Mouse (Mus musculus) hindbrain, postnatal 0 days (tissue): ENCODE results near the gene Grasp. TPM values are rescaled to one million over a fixed set of nuclear protein-coding genes. Genes with fewer than 3 reads are reported as not detected.
A peak's percentile ranks its signal among the peaks of the same experiment; 100 is the strongest.

Experiments used
- ATAC-seq: fragments of 200-750 bp; cut with Nextera tagmentation; 2 replicates; pipeline ENCODE4 v1.8.0; 2017; ENCODE audit warnings: mild to moderate bottlenecking, moderate TSS enrichment, moderate library complexity
- DNase-seq: peaks from one replicate; pipeline ENCODE4 v3.0.0-alpha.2; 2015; ENCODE audit warnings: low spot score
- H3K27ac ChIP-seq: fragments of 300-500 bp; sonication (generic); 2 replicates; pipeline ENCODE4 v1.5.1; 2014; ENCODE audit warnings: mild to moderate bottlenecking
- H3K27me3 ChIP-seq: fragments of 300-500 bp; sonication (generic); 2 replicates; pipeline ENCODE4 v1.6.1; 2014; ENCODE audit warnings: low read length, mixed read lengths; ENCODE audit not compliant: insufficient read depth
- H3K36me3 ChIP-seq: fragments of 300-500 bp; sonication (generic); 2 replicates; pipeline ENCODE4 v1.6.1; 2014; ENCODE audit warnings: low read length, mixed read lengths; ENCODE audit not compliant: insufficient read depth
- H3K4me1 ChIP-seq: fragments of 300-500 bp; sonication (generic); 2 replicates; pipeline ENCODE4 v1.6.1; 2014; ENCODE audit warnings: antibody characterized with exemption, low read length, mixed read lengths; ENCODE audit not compliant: insufficient read depth
- H3K4me2 ChIP-seq: fragments of 300-500 bp; sonication (generic); 2 replicates; pipeline ENCODE4 v1.6.1; 2014; ENCODE audit warnings: low read depth, mild to moderate bottlenecking, low read length, moderate library complexity, mixed read lengths
- H3K4me3 ChIP-seq: fragments of 300-500 bp; sonication (generic); 2 replicates; pipeline ENCODE4 v1.5.1; 2014; ENCODE audit warnings: low read length
- H3K9ac ChIP-seq: fragments of 300-500 bp; sonication (generic); replicated peaks from 2 replicates; pipeline ENCODE4 v1.6.1; 2014; ENCODE audit warnings: mild to moderate bottlenecking, low read length, moderate library complexity, mixed read lengths
- H3K9me3 ChIP-seq: fragments of 300-500 bp; sonication (generic); 2 replicates; pipeline ENCODE4 v1.6.1; 2016; ENCODE audit warnings: low read length, mixed read lengths
- CTCF ChIP-seq: IDR thresholded peaks from 2 replicates; pipeline ENCODE4 v1.5.1; 2016; ENCODE audit warnings: antibody characterized with exemption, control low read depth, low read depth
- WGBS: fragments of 180-500 bp; shearing (Covaris S2); extraction: QIAGEN DNeasy Blood & Tissue Kit; methylation state at CpG from one replicate; pipeline ENCODE4 v1.1.7; 2014; 5-methylcytosine and 5-hydroxymethylcytosine counted together
- polyA plus RNA-seq: library from polyadenylated mRNA; unstranded; fragments of >200 nt; fragmentation: Nextera tagmentation; extraction: Ambion mirVana; gene quantifications from 2 replicates; pipeline ENCODE4 v1.2.1, GENCODE M21; 2015
- total RNA-seq: library from RNA; depleted of rRNA; stranded (reverse); fragments of >200 nt; gene quantifications from 2 replicates; pipeline ENCODE4 v1.2.3, GENCODE M21; 2014

The Grasp gene
- total and polyA plus RNA-seq, 2 experiments from 2014 or later, result 1.5 to 8.7 TPM

DNA sequence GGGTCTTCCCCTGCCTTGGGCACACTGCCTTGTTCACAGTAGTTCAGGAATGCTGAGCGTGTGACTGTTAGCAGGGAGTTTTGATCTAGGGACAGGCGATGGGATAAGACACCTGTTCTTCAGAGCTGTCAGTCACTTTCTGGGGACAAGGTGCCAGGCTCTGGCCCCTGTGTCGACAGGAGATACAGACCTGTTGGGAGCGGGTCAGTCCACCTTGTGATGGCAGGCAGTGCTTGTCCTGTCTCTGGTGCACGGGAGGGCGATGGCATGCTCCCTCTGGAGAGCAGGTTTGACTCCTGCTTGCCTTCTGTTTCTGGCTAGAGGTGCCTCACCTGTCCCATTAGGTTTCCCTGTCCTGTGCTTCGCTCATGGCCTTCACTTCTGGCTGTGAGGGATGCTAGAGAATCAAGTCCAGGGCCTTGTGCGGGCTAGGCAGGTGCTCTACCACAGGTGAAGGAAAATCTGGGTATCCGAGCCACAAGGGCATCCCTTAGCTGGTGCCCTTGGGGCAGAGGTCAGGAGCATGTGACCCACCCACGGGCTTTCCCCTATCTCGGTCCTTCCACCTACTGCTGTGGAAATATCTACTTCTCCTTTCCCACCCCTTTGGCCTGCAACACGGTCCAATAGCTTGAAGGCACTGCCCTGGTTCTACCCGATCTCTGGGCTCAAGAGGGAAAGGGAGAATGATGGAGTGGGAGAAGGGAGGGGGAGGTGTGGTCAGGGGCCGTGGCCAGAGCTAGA is 32.6 kb downstream of the Grasp start:
- no peaks in the 10 kb centered on the region for H3K27me3 ChIP-seq
- H3K4me2 ChIP-seq, result no peak overlapping the region
- H3K9ac ChIP-seq, result no peak overlapping the region
- WGBS, result 85% methylated on average over 14 of the region's 14 CpGs
- H3K4me1 ChIP-seq, result no peaks in the 10 kb centered on the region
- no peak for ATAC-seq
- H3K9me3 ChIP-seq, result no peaks in the 10 kb centered on the region
- no peaks in the 10 kb centered on the region for H3K36me3 ChIP-seq
- DNase-seq, result no peak
- no peak overlapping the region for H3K27ac ChIP-seq
- no peak overlapping the region for H3K4me3 ChIP-seq
- no peak for TF ChIP-seq CTCF

GRCm38 (mm10) chr15:101258420-101258819 is 34.4 kb downstream of the Grasp start:
- no peaks in the 10 kb centered on the region for H3K4me1 ChIP-seq
- H3K9me3 ChIP-seq, result no peaks in the 10 kb centered on the region
- H3K4me3 ChIP-seq, result no peak overlapping the region
- ATAC-seq (no peak), DNase-seq (no peak)
- no peak overlapping the region for H3K4me2 ChIP-seq
- H3K9ac ChIP-seq, result no peak overlapping the region
- H3K36me3 ChIP-seq, result no peaks in the 10 kb centered on the region
- TF ChIP-seq CTCF, result no peak
- 88% methylated on average over 11 of the region's 11 CpGs for WGBS
- H3K27me3 ChIP-seq, result no peaks in the 10 kb centered on the region
- H3K27ac ChIP-seq, result no peak overlapping the region

DNA sequence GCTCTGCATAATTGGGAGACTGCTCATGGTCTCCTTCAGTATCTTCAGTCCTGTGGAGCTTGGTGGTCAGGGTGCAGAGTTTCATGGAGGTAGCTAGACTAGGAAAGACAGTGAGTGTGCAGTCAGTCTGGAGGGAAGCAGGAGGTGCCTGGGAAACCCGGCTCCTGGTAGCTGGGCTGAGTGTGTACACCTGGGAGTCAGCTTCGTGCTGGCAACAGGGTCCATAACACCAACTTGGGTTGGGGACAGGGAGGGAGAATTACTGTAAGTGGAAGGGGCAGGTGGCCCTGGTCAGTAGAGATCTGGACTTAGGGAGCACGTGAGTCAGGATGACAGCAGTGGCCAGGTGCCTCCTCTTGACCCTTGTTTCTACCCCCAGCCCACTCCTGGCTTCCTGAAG is 35.9 kb downstream of the Grasp start:
- no peaks in the 10 kb centered on the region for H3K36me3 ChIP-seq
- H3K4me2 ChIP-seq, result no peak overlapping the region
- TF ChIP-seq CTCF, result no peak
- H3K9ac ChIP-seq, result no peak overlapping the region
- WGBS, result 74% methylated on average over 3 of the region's 3 CpGs
- H3K27ac ChIP-seq, result 0 out of 2 replicates have a peak overlapping the region, but pooled peaks have one; percentile 8
- no peak overlapping the region for H3K4me3 ChIP-seq
- no peaks in the 10 kb centered on the region for H3K9me3 ChIP-seq
- no peaks in the 10 kb centered on the region for H3K4me1 ChIP-seq
- no peak for ATAC-seq
- DNase-seq, result no peak
- H3K27me3 ChIP-seq, result no peaks in the 10 kb centered on the region

GRCm38 (mm10) chr15:101260387-101260786 is 36.4 kb downstream of the Grasp start:
- Histone ChIP-seq H3K4me3 (no peak overlapping the region), H3K27ac (no peak overlapping the region), H3K27me3 (no peaks in the 10 kb centered on the region), H3K9ac (no peak overlapping the region), H3K4me1 (no peaks in the 10 kb centered on the region), H3K9me3 (no peaks in the 10 kb centered on the region), H3K4me2 (no peak overlapping the region), H3K36me3 (no peaks in the 10 kb centered on the region)
- DNase-seq (peak; percentile 51), ATAC-seq (peak; percentile 52; the same call in 1 of the 2 replicates)
- WGBS, result 39% methylated on average over 10 of the region's 10 CpGs
- TF ChIP-seq CTCF, result no peak

DNA sequence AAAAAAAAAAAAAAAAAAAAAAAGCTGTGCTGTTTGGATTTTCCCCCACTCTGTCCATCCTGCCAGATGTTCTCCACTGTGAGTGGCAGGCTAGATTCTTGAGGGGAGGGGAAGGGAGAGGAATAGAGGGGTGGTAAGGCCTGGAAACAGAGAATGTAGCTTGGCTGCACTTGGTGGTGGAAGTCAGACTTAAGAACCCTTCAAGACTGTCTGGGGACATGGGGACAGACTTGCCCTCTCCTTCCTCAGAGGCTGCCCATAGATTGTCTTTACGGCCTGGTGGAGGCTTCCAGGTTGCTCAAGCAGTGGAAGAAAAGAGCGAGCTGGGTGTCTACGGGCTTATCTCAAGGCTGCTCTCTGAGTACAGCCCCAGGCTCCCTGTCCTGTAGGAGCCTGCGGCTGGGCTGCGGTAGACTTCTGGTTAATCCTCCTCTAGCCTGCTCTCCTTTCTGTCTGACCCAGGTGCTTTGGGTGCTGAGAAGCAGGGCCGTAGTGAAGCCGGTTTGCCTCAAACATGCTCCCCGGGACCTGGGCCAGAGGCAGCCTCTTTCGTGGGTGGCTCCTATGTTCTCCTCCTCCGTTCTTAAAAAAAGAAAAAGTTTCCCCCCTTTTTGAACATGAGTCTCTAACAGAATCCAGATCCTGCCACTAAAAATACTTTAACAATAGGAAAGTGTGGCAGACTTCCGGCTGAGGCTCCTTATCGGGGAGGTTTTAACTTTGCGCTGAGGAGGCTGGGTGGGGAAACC is 37.1 kb downstream of the Grasp start:
- DNase-seq (no peak), ATAC-seq (no peak)
- no peak for TF ChIP-seq CTCF
- WGBS, result 74% methylated on average over 13 of the region's 13 CpGs
- Histone ChIP-seq H3K9me3 (no peaks in the 10 kb centered on the region), H3K4me1 (peaks cover 2% of the 10 kb centered on the region), H3K4me2 (no peak overlapping the region), H3K36me3 (no peaks in the 10 kb centered on the region), H3K9ac (no peak overlapping the region), H3K27me3 (peaks cover 6% of the 10 kb centered on the region; the same call in 1 of the 2 replicates), H3K27ac (no peak overlapping the region), H3K4me3 (no peak overlapping the region)

DNA sequence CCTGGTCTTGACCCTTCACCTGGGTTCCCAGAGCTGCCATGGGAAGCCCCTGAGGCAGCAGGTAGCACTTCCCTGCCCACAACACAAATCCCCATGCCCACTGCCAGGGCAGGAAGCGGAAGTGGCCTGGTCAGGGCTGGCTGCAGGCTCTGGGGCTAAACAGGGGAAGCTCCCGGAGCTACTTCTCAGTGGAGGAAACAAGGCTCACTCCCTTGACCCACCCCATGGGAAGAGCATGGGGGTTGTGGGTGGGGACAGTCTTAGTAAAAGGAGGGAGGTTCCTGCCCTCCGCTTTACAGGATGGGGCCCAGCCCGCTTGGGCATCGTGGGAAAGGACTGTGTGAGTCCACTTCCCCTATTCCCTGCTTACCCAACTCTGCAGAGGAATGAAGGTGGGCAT is 38.5 kb downstream of the Grasp start:
- H3K9me3 ChIP-seq, result no peaks in the 10 kb centered on the region
- H3K4me1 ChIP-seq, result peaks cover 10% of the 10 kb centered on the region
- H3K27me3 ChIP-seq, result peaks cover 6% of the 10 kb centered on the region; the same call in 1 of the 2 replicates
- no peak overlapping the region for H3K27ac ChIP-seq
- H3K36me3 ChIP-seq, result no peaks in the 10 kb centered on the region
- no peak for TF ChIP-seq CTCF
- no peak overlapping the region for H3K4me3 ChIP-seq
- DNase-seq (no peak), ATAC-seq (no peak)
- 69% methylated on average over 5 of the region's 5 CpGs for WGBS
- no peak overlapping the region for H3K9ac ChIP-seq
- no peak overlapping the region for H3K4me2 ChIP-seq
